Mouse (Mus musculus) kidney, adult 2 months (tissue): ENCODE data around the gene Dennd1c. TPM values are rescaled to one million over a fixed set of nuclear protein-coding genes. Genes with fewer than 3 reads are reported as not detected.
A peak's percentile ranks its signal among the peaks of the same experiment; 100 is the strongest.

ENCODE experiments used
- DNase-seq: peaks from one replicate; pipeline ENCODE4 v3.0.0; 2021
- H3K27ac ChIP-seq: fragments of 200-500 bp; 2 replicates; pipeline ENCODE4 v1.5.1; 2012; ENCODE audit warnings: low read depth, low read length, control low read depth, inconsistent platforms; ENCODE audit not compliant: insufficient read depth
- H3K27me3 ChIP-seq: fragments of 200-500 bp; replicated peaks from 2 replicates; pipeline ENCODE4 v1.6.1; 2012; ENCODE audit warnings: mild to moderate bottlenecking, moderate library complexity, low read length, inconsistent platforms; ENCODE audit not compliant: control insufficient read depth, insufficient read depth
- H3K36me3 ChIP-seq: fragments of 200-500 bp; 2 replicates; pipeline ENCODE4 v1.6.1; 2012; ENCODE audit warnings: mild to moderate bottlenecking, moderate library complexity, low read length, inconsistent platforms; ENCODE audit not compliant: control insufficient read depth, insufficient read depth
- H3K4me1 ChIP-seq: fragments of 200-500 bp; 2 replicates; pipeline ENCODE4 v1.6.1; 2011; ENCODE audit warnings: low read length; ENCODE audit not compliant: control insufficient read depth, insufficient read depth
- H3K4me3 ChIP-seq: fragments of 200-500 bp; 2 replicates; pipeline ENCODE4 v1.5.1; 2011; ENCODE audit warnings: mild to moderate bottlenecking, low read depth, low read length, control low read depth; ENCODE audit not compliant: insufficient read depth
- CTCF ChIP-seq: fragments of 200-500 bp; conservative IDR thresholded peaks from 2 replicates; pipeline ENCODE4 v1.5.1; 2011; ENCODE audit warnings: low read depth, mild to moderate bottlenecking, control low read depth, low read length, moderate library complexity, mixed read lengths; ENCODE audit not compliant: insufficient read depth, insufficient read length
- POLR2A ChIP-seq: fragments of 200-500 bp; IDR thresholded peaks from one replicate; pipeline ENCODE4 v1.6.1; 2011; ENCODE audit warnings: low read depth, low read length, control low read depth
- WGBS: fragments of 180-500 bp; shearing (Covaris S2); methylation state at CpG from one replicate; pipeline ENCODE4 v1.1.7; 2018; 5-methylcytosine and 5-hydroxymethylcytosine counted together
- polyA plus RNA-seq: library from polyadenylated mRNA; depleted of rRNA; stranded (reverse); fragments of >200 nt; gene quantifications from 2 replicates; pipeline ENCODE4 v1.2.3, GENCODE M21; 2012

Gene Dennd1c
- polyA plus RNA-seq, 1 experiment: 4.9 TPM

DNA sequence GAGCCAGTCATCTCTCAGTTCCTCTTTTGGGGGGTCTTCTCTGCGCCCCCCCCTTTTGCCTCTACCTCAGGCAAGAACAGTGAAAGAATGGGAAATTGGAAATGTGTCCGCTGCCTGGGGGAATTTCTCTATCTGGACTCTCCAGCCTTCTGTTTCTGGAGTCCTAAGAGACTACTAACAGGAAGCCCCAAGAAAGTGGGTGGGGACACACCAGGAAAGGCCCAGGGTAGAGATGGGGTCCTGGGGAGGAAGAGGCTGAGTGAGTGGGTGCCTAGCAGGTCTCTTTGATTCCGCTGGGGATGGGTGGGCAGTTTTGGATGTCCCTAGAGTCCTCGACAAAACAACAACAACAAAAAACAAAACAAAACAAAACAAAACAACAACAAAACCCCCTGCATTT is 26.2 kb upstream of the Dennd1c start:
- no peak overlapping the region for H3K27ac ChIP-seq
- H3K4me3 ChIP-seq: peak overlapping the region; percentile 91; the same call in 1 of the 2 replicates
- 56% methylated on average over 4 of the region's 4 CpGs for WGBS
- no peaks in the 10 kb centered on the region for H3K36me3 ChIP-seq
- TF ChIP-seq CTCF: no peak
- TF ChIP-seq POLR2A: no peak
- no peak for DNase-seq
- H3K4me1 ChIP-seq: no peaks in the 10 kb centered on the region
- H3K27me3 ChIP-seq: 0 out of 2 replicates have a peak, but pooled peaks cover 2% of the 10 kb centered on the region

DNA sequence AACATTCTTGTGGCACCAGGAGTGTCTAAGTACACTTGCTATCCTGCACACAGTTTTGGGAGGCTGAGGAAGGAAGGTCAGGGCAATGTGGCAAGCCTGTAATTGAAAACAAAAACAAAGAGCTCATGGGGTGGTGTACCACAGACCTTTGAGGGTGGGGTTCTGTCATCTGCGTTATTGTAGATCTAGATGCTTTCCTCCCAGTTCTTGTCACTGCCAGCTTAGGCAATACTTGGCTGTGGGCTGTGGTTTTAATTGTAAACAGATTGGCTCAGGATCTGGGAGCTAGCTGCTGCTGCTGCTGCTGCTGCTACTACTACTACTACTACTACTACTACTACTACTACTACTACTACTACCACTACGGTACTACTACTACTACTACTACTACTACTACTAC is 24.0 kb upstream of the Dennd1c start:
- TF ChIP-seq CTCF: no peak
- no peak for TF ChIP-seq POLR2A
- H3K4me1 ChIP-seq: no peaks in the 10 kb centered on the region
- 89% methylated on average over 2 of the region's 2 CpGs for WGBS
- 0 out of 2 replicates have a peak, but pooled peaks cover 2% of the 10 kb centered on the region for H3K27me3 ChIP-seq
- no peak overlapping the region for H3K27ac ChIP-seq
- no peaks in the 10 kb centered on the region for H3K36me3 ChIP-seq
- no peak overlapping the region for H3K4me3 ChIP-seq
- DNase-seq: no peak

DNA sequence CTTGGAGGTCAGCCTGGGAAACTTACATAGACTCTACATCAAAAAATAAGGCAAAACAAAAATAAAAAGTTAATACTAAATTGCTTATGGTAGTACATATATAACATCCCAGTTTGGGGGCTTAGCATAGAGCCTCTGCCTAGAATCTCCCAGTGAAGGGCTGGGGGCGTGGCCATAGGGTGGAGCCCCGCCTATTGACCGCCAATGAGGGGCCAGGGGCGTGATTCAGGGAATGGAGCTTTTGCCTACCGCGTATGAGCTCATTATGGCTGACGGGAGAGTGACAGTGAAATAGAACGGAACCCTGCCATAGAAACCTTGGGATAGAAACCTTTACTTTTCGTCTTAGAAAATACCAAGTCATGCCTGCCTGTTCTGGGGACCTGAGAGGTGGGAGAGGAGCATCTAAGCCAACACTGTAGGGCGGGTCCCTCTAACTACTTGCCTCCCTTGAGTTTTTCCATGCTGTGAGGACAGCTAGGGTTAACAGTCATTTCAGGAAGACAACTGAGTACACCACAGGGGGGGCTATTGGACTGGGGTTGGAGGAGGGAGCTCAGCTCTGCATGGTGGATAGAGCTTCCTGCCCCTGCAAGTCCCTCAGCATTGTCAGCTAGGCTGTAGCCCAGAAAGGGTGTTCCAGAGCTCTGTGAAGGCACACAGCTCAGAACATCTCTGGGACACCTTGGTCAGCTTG is 21.5 kb upstream of the Dennd1c start:
- no peaks in the 10 kb centered on the region for H3K27me3 ChIP-seq
- no peak overlapping the region for H3K27ac ChIP-seq
- no peak for DNase-seq
- WGBS: 17% methylated on average over 10 of the region's 10 CpGs
- H3K36me3 ChIP-seq: no peaks in the 10 kb centered on the region
- no peaks in the 10 kb centered on the region for H3K4me1 ChIP-seq
- no peak overlapping the region for H3K4me3 ChIP-seq
- TF ChIP-seq CTCF: no peak
- TF ChIP-seq POLR2A: no peak

DNA sequence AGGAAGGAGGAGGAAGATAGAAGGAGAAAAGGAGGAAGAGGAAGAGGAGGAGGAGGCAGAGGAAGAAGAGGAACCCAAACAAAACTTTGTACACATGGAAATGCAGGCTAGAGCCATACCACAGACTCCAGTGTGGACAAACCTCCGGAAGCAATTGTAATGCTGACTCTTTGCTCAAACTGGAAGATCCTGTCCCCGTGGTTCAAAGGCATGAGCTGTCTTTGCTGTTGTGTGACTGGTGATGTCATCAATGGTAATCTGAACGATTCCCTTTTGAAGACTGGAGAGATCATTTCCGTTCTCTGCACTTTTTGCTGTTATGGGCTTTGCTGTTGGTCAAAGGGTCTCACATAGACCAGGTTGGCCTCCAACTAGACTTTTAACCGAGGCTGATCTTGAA is 20.0 kb upstream of the Dennd1c start:
- TF ChIP-seq CTCF: no peak
- no peak for TF ChIP-seq POLR2A
- H3K4me3 ChIP-seq: no peak overlapping the region
- no peak for DNase-seq
- H3K4me1 ChIP-seq: no peaks in the 10 kb centered on the region
- no peak overlapping the region for H3K27ac ChIP-seq
- no peaks in the 10 kb centered on the region for H3K36me3 ChIP-seq
- no peaks in the 10 kb centered on the region for H3K27me3 ChIP-seq
- WGBS: 83% methylated on average over 5 of the region's 5 CpGs

DNA sequence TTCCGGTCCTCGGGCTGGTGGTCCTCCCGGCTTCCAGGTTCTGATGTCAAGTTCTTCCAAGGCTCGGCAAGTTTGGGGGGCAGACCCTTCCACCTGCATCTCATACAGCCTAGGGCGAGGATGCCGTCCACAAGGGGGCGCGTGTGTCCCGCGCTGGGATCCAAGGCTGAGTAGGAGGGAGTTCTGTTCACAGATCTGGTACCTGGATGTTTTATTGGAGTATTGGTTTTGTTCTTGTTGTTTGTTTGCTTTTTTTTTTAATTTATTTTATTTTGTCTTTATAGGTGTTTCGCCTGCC is 18.3 kb upstream of the Dennd1c start:
- TF ChIP-seq POLR2A (no peak), CTCF (peak; percentile 85)
- under 1% methylated on average over 11 of the region's 11 CpGs for WGBS
- no peaks in the 10 kb centered on the region for H3K4me1 ChIP-seq

DNA sequence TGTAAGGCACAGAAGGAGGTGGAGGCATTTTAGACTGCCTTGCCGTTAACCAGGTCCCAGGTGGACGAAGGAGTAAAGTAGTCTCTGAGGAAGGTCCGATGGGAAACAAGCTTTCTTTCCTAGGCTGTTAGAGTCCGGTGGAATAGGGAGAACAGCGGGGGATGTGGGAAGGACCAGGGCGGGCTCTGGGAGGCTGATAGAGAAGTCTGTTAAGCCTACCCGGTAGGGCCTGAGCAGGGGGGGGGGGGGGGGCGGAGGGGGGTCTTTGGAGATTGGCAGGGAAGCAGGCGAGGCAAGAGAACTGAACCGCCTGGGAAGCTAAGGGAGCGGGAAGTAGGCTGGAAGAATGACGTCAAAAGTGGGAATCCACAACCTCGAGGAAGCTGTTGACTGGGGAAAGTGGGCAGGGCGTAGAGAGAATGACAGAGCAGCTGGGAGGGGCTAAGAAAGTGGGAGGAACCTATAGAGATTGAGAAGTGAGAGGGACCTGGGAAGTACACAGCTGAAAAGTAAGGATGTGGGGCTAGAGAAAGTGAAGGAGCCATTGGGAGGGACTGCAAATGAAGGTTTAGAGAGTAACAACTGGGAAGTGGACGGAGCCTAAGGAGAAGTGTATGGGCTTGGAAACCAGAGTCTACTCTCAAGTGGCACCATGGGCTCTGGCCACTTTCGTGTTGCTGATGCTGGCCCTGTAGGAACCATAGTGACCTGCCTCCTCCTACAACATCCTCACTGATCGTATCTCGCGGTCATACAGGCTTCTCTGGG is 17.7 kb upstream of the Dennd1c start:
- Histone ChIP-seq H3K4me1 (no peaks in the 10 kb centered on the region), H3K27ac (no peak overlapping the region), H3K36me3 (no peaks in the 10 kb centered on the region), H3K4me3 (peak overlapping the region; percentile 24; the same call in 1 of the 2 replicates), H3K27me3 (no peaks in the 10 kb centered on the region)
- peak; percentile 69 for DNase-seq
- TF ChIP-seq POLR2A (no peak), CTCF (no peak)
- WGBS: 3% methylated on average over 19 of the region's 19 CpGs

More for the DNA sequence above, 18.3 kb upstream of the Dennd1c start:
- Histone ChIP-seq H3K36me3 (no peaks in the 10 kb centered on the region), H3K27me3 (no peaks in the 10 kb centered on the region), H3K27ac (no peak overlapping the region), H3K4me3 (peak overlapping the region; percentile 24; the same call in 1 of the 2 replicates)
- peak; percentile 80 for DNase-seq

DNA sequence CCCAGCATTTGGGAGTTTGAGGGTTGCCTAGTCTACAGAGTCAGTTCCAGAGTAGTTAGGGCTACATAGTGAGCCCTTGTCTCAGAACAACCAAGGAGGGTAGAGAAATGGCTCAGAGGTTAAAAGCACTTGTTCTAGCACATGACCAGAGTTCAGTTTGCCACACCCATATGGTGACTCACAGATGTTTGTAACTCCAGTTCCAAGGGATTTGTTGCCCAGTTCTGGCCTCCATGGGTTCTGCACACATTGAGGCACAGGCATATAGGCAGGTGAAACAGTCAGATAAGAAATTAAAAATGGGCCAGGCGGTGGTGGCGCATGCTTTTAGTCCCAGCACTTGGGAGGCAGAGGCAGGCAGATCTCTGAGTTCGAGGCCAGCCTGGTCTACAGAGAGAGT is 15.9 kb upstream of the Dennd1c start:
- H3K4me1 ChIP-seq: no peaks in the 10 kb centered on the region
- 97% methylated on average over 3 of the region's 3 CpGs for WGBS
- DNase-seq: no peak
- H3K4me3 ChIP-seq: no peak overlapping the region
- TF ChIP-seq POLR2A (no peak), CTCF (no peak)
- no peak overlapping the region for H3K27ac ChIP-seq
- H3K36me3 ChIP-seq: no peaks in the 10 kb centered on the region
- H3K27me3 ChIP-seq: no peaks in the 10 kb centered on the region
